Mouse (Mus musculus): ENCODE results near the gene Cdh4. TPM values are rescaled to one million over a fixed set of nuclear protein-coding genes. Genes with fewer than 3 reads are reported as not detected.

Cdh4 gene
- polyA plus RNA-seq, 1 experiment: 0.36 TPM

GRCm38 (mm10) chr2:179522141-179522540, 79.9 kb downstream of the Cdh4 start:
- H3K4me1 ChIP-seq (ENCODE audit: control insufficient read depth, insufficient read depth, low read length): no peaks in the 10 kb centered on the region
- H3K36me3 ChIP-seq (ENCODE audit: control insufficient read depth, insufficient read depth, low read length): no peaks in the 10 kb centered on the region

DNA sequence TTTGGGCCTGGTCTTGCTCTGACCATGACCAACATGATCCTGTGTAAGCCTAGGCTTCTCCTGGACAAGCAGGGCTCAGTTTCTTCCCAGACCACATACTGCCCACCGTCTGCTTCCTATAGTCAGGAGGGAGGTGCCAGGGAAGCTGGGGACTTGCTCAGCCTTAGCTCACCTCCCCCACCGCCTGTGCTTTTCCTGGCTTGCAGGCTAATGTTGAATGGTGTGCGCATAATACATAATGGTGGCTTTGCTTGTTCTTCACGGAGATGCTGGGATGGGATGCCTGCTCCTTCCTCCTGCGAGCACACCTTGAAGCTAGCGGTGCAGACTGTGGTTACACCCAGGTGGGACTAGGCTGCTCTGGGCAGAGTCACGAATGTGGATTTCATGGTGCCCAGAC, 84.7 kb downstream of the Cdh4 start:
- H3K4me1 ChIP-seq (ENCODE audit: control insufficient read depth, insufficient read depth, low read length): no peaks in the 10 kb centered on the region
- no peak overlapping the region for H3K4me3 ChIP-seq (ENCODE audit: control insufficient read depth, low read depth, low read length)
- H3K36me3 ChIP-seq (ENCODE audit: control insufficient read depth, insufficient read depth, low read length): no peaks in the 10 kb centered on the region
- H3K27me3 ChIP-seq (ENCODE audit: control insufficient read depth, insufficient read depth, low read length): no peaks in the 10 kb centered on the region
- H3K27ac ChIP-seq (ENCODE audit: control insufficient read depth, insufficient read depth, low read depth, low read length): no peak overlapping the region
- TF ChIP-seq CTCF (IDR thresholded peaks at IDR 0.05; ENCODE audit: control insufficient read depth, insufficient read depth, insufficient replicate concordance, low read depth, low read length): no peak
- no peak for TF ChIP-seq POLR2A (IDR thresholded peaks at IDR 0.05; ENCODE audit: control insufficient read depth, low read depth, low read length)

More at GRCm38 (mm10) chr2:179522141-179522540, 79.9 kb downstream of the Cdh4 start:
- Histone ChIP-seq H3K27ac (ENCODE audit: control insufficient read depth, insufficient read depth, low read depth, low read length) (no peak overlapping the region), H3K27me3 (ENCODE audit: control insufficient read depth, insufficient read depth, low read length) (no peaks in the 10 kb centered on the region), H3K4me3 (ENCODE audit: control insufficient read depth, low read depth, low read length) (no peak overlapping the region)
- TF ChIP-seq CTCF (IDR thresholded peaks at IDR 0.05; ENCODE audit: control insufficient read depth, insufficient read depth, insufficient replicate concordance, low read depth, low read length) (no peak), POLR2A (IDR thresholded peaks at IDR 0.05; ENCODE audit: control insufficient read depth, low read depth, low read length) (no peak)

DNA sequence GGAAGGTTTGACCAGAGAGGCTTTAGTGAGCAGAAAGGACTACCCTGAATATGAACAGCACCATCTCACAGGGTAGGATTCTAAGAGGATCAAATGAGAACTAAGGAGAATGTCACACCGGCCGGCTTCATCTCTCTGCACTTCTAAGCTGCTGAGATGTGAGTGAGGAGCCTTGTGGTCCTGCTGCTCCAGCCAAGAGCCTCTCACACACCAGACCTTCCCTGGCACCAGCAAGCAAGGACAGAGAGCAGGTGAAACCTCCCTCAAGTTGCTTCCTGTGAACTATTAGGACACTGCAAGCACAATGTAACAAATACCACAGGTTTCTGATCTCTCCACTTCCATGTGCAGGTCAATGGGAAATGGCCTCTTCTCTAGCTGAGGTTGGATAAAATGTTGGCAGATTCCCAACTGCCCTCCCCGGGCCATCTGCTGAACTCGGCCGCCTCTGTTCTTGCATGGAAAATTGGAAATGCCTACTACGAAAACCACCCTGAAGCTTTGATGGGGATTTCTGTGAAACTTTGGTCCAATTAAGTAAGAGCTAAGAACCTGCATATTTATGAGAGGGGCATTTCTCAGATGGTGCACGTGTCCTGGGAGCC, 88.3 kb downstream of the Cdh4 start:
- Histone ChIP-seq H3K4me1 (ENCODE audit: control insufficient read depth, insufficient read depth, low read length) (no peaks in the 10 kb centered on the region), H3K4me3 (ENCODE audit: control insufficient read depth, low read depth, low read length) (no peak overlapping the region), H3K27me3 (ENCODE audit: control insufficient read depth, insufficient read depth, low read length) (no peaks in the 10 kb centered on the region), H3K36me3 (ENCODE audit: control insufficient read depth, insufficient read depth, low read length) (no peaks in the 10 kb centered on the region), H3K27ac (ENCODE audit: control insufficient read depth, insufficient read depth, low read depth, low read length) (no peak overlapping the region)
- TF ChIP-seq CTCF (IDR thresholded peaks at IDR 0.05; ENCODE audit: control insufficient read depth, insufficient read depth, insufficient replicate concordance, low read depth, low read length): no peak
- no peak for TF ChIP-seq POLR2A (IDR thresholded peaks at IDR 0.05; ENCODE audit: control insufficient read depth, low read depth, low read length)

DNA sequence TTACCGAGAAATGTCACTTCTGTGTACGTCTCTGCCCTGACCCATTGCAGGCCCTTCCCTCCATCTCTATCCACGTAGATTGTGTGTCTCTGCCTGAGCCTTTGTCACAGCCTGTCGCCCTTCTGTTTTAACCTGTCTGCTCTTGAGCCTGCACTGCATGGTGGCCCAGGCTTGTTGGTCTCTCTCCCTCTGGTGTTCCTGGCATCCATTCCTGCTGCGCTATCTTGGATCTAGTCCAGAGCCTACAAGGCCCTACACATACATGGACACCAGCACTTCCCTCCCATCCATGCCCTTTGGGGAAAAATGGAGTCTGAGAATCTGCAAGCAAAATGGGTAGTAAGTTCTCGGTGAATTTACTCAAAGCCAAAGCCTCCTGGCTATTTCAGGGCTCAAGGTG, 91.0 kb downstream of the Cdh4 start:
- H3K27ac ChIP-seq (ENCODE audit: control insufficient read depth, insufficient read depth, low read depth, low read length): no peak overlapping the region
- H3K36me3 ChIP-seq (ENCODE audit: control insufficient read depth, insufficient read depth, low read length): no peaks in the 10 kb centered on the region
- TF ChIP-seq POLR2A (IDR thresholded peaks at IDR 0.05; ENCODE audit: control insufficient read depth, low read depth, low read length) (no peak), CTCF (IDR thresholded peaks at IDR 0.05; ENCODE audit: control insufficient read depth, insufficient read depth, insufficient replicate concordance, low read depth, low read length) (no peak)
- H3K27me3 ChIP-seq (ENCODE audit: control insufficient read depth, insufficient read depth, low read length): no peaks in the 10 kb centered on the region
- no peaks in the 10 kb centered on the region for H3K4me1 ChIP-seq (ENCODE audit: control insufficient read depth, insufficient read depth, low read length)
- H3K4me3 ChIP-seq (ENCODE audit: control insufficient read depth, low read depth, low read length): no peak overlapping the region

- Histone ChIP-seq H3K27me3 (ENCODE audit: control insufficient read depth, insufficient read depth, low read length) (no peaks in the 10 kb centered on the region), H3K36me3 (ENCODE audit: control insufficient read depth, insufficient read depth, low read length) (no peaks in the 10 kb centered on the region), H3K4me3 (ENCODE audit: control insufficient read depth, low read depth, low read length) (no peak overlapping the region), H3K27ac (ENCODE audit: control insufficient read depth, insufficient read depth, low read depth, low read length) (no peak overlapping the region), H3K4me1 (ENCODE audit: control insufficient read depth, insufficient read depth, low read length) (no peaks in the 10 kb centered on the region)
- no peak for TF ChIP-seq CTCF (IDR thresholded peaks at IDR 0.05; ENCODE audit: control insufficient read depth, insufficient read depth, insufficient replicate concordance, low read depth, low read length)
- no peak for TF ChIP-seq POLR2A (IDR thresholded peaks at IDR 0.05; ENCODE audit: control insufficient read depth, low read depth, low read length)
Measured at GRCm38 (mm10) chr2:179533881-179534280, 91.7 kb downstream of the Cdh4 start.

DNA sequence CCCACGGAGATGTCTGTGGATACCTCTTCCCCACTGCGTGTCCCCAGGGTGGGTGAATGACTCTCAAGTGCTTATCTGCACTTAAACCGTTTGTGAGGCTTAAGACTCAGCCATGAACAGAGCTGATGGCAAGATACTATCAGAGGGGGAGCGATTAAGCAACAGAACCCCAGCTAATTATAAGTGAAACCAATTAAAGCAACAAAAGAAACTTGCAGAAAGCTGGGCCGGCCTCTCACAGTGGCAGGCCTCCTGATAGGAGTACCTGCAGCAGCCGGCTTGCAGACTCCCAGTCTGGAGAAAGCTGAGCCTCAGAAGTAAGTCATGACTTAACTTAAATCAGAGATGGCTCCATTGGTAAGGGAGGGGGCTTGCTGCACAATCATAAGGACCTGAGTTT, 93.0 kb downstream of the Cdh4 start:
- Histone ChIP-seq H3K27ac (ENCODE audit: control insufficient read depth, insufficient read depth, low read depth, low read length) (no peak overlapping the region), H3K27me3 (ENCODE audit: control insufficient read depth, insufficient read depth, low read length) (no peaks in the 10 kb centered on the region), H3K4me1 (ENCODE audit: control insufficient read depth, insufficient read depth, low read length) (no peaks in the 10 kb centered on the region), H3K36me3 (ENCODE audit: control insufficient read depth, insufficient read depth, low read length) (no peaks in the 10 kb centered on the region), H3K4me3 (ENCODE audit: control insufficient read depth, low read depth, low read length) (no peak overlapping the region)
- TF ChIP-seq POLR2A (IDR thresholded peaks at IDR 0.05; ENCODE audit: control insufficient read depth, low read depth, low read length) (no peak), CTCF (IDR thresholded peaks at IDR 0.05; ENCODE audit: control insufficient read depth, insufficient read depth, insufficient replicate concordance, low read depth, low read length) (no peak)

GRCm38 (mm10) chr2:179536762-179537161, 94.5 kb downstream of the Cdh4 start:
- no peak overlapping the region for H3K4me3 ChIP-seq (ENCODE audit: control insufficient read depth, low read depth, low read length)
- no peaks in the 10 kb centered on the region for H3K36me3 ChIP-seq (ENCODE audit: control insufficient read depth, insufficient read depth, low read length)
- no peak for TF ChIP-seq CTCF (IDR thresholded peaks at IDR 0.05; ENCODE audit: control insufficient read depth, insufficient read depth, insufficient replicate concordance, low read depth, low read length)
- TF ChIP-seq POLR2A (IDR thresholded peaks at IDR 0.05; ENCODE audit: control insufficient read depth, low read depth, low read length): no peak
- no peak overlapping the region for H3K27ac ChIP-seq (ENCODE audit: control insufficient read depth, insufficient read depth, low read depth, low read length)
- H3K27me3 ChIP-seq (ENCODE audit: control insufficient read depth, insufficient read depth, low read length): no peaks in the 10 kb centered on the region
- no peaks in the 10 kb centered on the region for H3K4me1 ChIP-seq (ENCODE audit: control insufficient read depth, insufficient read depth, low read length)

All from testis, adult 2 months (tissue).